Mouse (Mus musculus): Measurements from ENCODE around the gene H2afj. TPM values are rescaled to one million over a fixed set of nuclear protein-coding genes. Genes with fewer than 3 reads are reported as not detected.

The H2afj gene
- polyA plus RNA-seq, 1 experiment from 2014 or later, result 128 TPM

DNA sequence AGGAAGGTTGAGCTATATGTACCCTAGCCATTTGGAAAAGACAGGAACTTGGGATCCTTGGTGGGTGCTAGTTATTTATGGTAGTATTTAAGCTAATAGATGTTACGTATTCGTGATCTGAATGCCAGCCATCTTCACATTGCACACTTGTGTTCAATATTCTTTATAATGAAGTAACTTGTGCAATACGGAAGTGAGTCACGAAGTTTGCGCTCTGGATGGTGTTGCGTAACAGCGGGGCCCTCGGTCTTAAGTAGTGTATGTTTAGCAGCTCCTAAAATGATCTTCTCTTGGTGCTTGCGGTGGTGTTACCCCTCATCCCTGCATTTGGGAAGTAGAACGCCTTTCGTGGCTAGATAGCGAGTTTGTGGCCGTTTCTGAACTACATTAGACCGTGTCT, 1.0 kb downstream of the H2afj start:
- WGBS, result 46% methylated on average over 14 of the region's 14 CpGs
- H3K4me3 ChIP-seq (replicated peaks), result peak overlapping the region; percentile 88
- H3K36me3 ChIP-seq (replicated peaks), result peaks cover 23% of the 10 kb centered on the region
- peaks cover 26% of the 10 kb centered on the region for H3K4me1 ChIP-seq
- no peak overlapping the region for H3K27ac ChIP-seq
- H3K9ac ChIP-seq, result peak overlapping the region; percentile 77
- H3K27me3 ChIP-seq, result no peaks in the 10 kb centered on the region
- no peak for ATAC-seq (ENCODE audit: low FRiP score)
- H3K9me3 ChIP-seq, result no peaks in the 10 kb centered on the region
- peak overlapping the region; percentile 94 for H3K4me2 ChIP-seq

GRCm38 (mm10) chr6:136809673-136810072, 1.6 kb downstream of the H2afj start:
- Histone ChIP-seq H3K27me3 (no peaks in the 10 kb centered on the region), H3K36me3 (replicated peaks) (peaks cover 28% of the 10 kb centered on the region), H3K9me3 (no peaks in the 10 kb centered on the region), H3K27ac (no peak overlapping the region), H3K4me1 (peaks cover 26% of the 10 kb centered on the region), H3K4me3 (replicated peaks) (no peak overlapping the region), H3K4me2 (peak overlapping the region; percentile 94), H3K9ac (no peak overlapping the region)
- ATAC-seq (ENCODE audit: low FRiP score), result no peak
- whole genome bisulfite sequencing, result 83% methylated on average over 13 of the region's 13 CpGs

- Histone ChIP-seq H3K4me3 (replicated peaks) (no peak overlapping the region), H3K27ac (no peak overlapping the region), H3K9ac (no peak overlapping the region), H3K4me1 (peaks cover 21% of the 10 kb centered on the region), H3K4me2 (no peak overlapping the region), H3K27me3 (no peaks in the 10 kb centered on the region), H3K36me3 (replicated peaks) (peaks cover 42% of the 10 kb centered on the region), H3K9me3 (no peaks in the 10 kb centered on the region)
- WGBS, result 88% methylated on average over 10 of the region's 10 CpGs
- no peak for ATAC-seq (ENCODE audit: low FRiP score)
These were observed 3.2 kb downstream of the H2afj start for GRCm38 (mm10) chr6:136811196-136811595.

DNA sequence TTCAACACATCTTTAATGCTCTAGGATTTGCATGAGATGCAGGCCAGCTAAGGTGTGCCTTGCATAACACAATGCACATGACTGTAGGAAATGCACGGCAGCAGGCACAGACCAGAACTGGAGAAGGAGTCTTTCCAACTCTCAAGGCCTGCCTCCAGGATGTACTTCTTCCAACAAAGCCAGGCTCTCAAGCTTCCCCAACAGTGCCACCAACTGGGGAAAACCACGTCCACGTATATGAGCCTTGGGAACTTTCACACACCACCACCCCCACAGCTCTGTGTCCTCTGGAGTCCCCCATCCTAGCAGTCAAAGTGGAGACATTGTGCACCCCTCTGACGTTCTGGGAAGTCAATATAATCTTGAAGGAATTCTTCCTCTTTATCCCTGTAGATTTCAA, 5.1 kb downstream of the H2afj start:
- H3K9ac ChIP-seq, result no peak overlapping the region
- 45% methylated on average over 4 of the region's 4 CpGs for whole genome bisulfite sequencing
- H3K4me1 ChIP-seq, result peaks cover 16% of the 10 kb centered on the region
- no peaks in the 10 kb centered on the region for H3K27me3 ChIP-seq
- no peak overlapping the region for H3K27ac ChIP-seq
- no peaks in the 10 kb centered on the region for H3K9me3 ChIP-seq
- no peak overlapping the region for H3K4me2 ChIP-seq
- peaks cover 60% of the 10 kb centered on the region for H3K36me3 ChIP-seq (replicated peaks)
- no peak overlapping the region for H3K4me3 ChIP-seq (replicated peaks)
- ATAC-seq (ENCODE audit: low FRiP score), result no peak

DNA sequence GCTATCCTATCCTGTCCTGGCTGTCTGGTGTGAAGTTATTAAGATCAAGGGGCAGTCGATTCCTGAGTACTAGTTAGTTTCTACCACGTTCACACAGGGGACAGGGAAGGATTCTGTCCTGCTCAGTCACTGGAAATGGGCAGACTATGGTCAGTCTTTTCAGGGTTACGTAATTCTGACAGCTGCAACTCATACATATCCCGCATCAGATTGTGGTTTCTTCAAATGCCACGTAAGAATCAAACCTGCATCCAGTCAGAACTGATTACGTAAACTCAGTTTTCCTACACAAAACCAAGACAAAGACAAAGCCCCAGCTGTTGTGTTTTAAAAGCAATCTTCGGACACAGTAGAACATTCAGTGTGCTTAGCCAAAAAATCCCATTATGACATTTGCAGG, 7.3 kb downstream of the H2afj start:
- H3K27me3 ChIP-seq, result no peaks in the 10 kb centered on the region
- H3K27ac ChIP-seq, result no peak overlapping the region
- no peaks in the 10 kb centered on the region for H3K4me1 ChIP-seq
- H3K36me3 ChIP-seq (replicated peaks), result peaks cover 82% of the 10 kb centered on the region
- H3K9me3 ChIP-seq, result no peaks in the 10 kb centered on the region
- ATAC-seq (ENCODE audit: low FRiP score), result no peak
- 96% methylated on average over 7 of the region's 7 CpGs for WGBS
- H3K9ac ChIP-seq, result no peak overlapping the region
- no peak overlapping the region for H3K4me2 ChIP-seq
- no peak overlapping the region for H3K4me3 ChIP-seq (replicated peaks)

DNA sequence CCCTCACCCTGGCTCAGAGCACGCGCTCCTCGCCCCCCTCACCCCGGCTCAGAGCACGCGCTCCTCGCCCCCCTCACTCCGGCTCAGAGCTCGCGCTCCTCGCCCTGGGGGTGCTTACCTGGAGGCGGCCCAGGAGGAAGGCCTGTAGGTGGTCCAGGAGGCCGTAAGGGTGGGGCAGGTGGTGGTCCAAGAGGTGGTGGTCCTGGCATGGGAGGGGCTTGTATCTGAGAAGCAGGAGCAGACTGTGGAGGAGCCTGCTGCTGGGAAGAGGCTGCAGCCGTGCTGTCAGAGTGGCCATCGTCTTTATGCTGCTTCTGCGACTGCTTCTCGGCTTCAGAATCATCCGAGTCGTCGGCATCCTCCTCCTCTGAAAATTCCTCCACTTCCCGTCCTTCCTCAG, 8.8 kb downstream of the H2afj start:
- WGBS, result 95% methylated on average over 21 of the region's 21 CpGs
- no peaks in the 10 kb centered on the region for H3K9me3 ChIP-seq
- peaks cover 95% of the 10 kb centered on the region for H3K36me3 ChIP-seq (replicated peaks)
- ATAC-seq (ENCODE audit: low FRiP score), result no peak
- H3K27ac ChIP-seq, result no peak overlapping the region
- H3K27me3 ChIP-seq, result no peaks in the 10 kb centered on the region
- no peak overlapping the region for H3K4me3 ChIP-seq (replicated peaks)
- H3K4me1 ChIP-seq, result no peaks in the 10 kb centered on the region
- no peak overlapping the region for H3K9ac ChIP-seq
- H3K4me2 ChIP-seq, result no peak overlapping the region

DNA sequence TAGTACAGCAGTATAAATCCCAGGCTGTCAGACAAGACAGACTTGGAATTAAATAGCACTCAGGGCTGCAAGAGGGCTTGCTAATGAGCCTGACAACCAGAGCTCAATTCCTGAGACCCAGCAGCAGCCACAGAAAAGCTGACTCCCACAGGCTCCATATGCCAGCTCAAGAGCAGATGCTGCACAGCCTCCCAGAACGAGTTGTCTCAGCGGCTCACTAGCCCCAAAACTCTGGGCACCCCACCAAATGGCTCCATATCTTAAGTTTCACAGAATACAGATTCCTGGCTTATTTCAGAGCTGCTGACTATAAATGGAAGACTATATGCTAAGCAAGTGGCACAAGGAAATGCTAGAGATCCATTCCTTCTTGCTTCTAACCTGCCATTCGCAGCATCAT, 9.5 kb downstream of the H2afj start:
- Histone ChIP-seq H3K27ac (no peak overlapping the region), H3K4me3 (replicated peaks) (no peak overlapping the region), H3K9ac (no peak overlapping the region), H3K9me3 (no peaks in the 10 kb centered on the region), H3K4me2 (no peak overlapping the region), H3K4me1 (no peaks in the 10 kb centered on the region), H3K36me3 (replicated peaks) (peaks cover 95% of the 10 kb centered on the region), H3K27me3 (no peaks in the 10 kb centered on the region)
- WGBS, result 94% methylated on average over 3 of the region's 3 CpGs
- no peak for ATAC-seq (ENCODE audit: low FRiP score)

- Histone ChIP-seq H3K27me3 (no peaks in the 10 kb centered on the region), H3K4me3 (replicated peaks) (no peak overlapping the region), H3K27ac (no peak overlapping the region), H3K9me3 (no peaks in the 10 kb centered on the region), H3K4me1 (no peaks in the 10 kb centered on the region), H3K36me3 (replicated peaks) (peaks cover 91% of the 10 kb centered on the region), H3K9ac (no peak overlapping the region), H3K4me2 (no peak overlapping the region)
- 96% methylated on average over 21 of the region's 21 CpGs for WGBS
- ATAC-seq (ENCODE audit: low FRiP score), result no peak
These were observed 12.3 kb downstream of the H2afj start for GRCm38 (mm10) chr6:136820381-136820780.

DNA sequence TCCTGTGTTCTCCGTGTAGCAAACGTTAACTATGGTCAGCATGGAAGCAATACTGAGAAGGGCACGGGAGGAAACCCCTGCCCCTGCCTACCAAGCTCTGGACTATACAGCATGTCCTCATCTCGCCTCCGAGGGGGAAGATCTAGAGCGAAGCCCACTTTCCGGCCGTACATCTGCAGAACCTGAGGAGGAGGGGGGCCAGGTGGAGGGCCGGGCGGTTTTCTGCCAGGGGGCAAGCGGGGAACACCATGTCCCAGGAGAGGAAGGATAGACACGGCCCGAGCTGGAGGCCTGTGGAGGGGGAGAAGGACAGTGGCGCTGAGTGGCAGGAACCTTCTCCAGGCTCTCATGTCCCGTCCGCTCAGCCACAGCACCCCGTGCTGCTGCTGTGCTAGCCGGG, 13.0 kb downstream of the H2afj start:
- Histone ChIP-seq H3K4me2 (no peak overlapping the region), H3K27me3 (no peaks in the 10 kb centered on the region), H3K27ac (no peak overlapping the region), H3K9ac (no peak overlapping the region), H3K4me3 (replicated peaks) (no peak overlapping the region), H3K4me1 (no peaks in the 10 kb centered on the region), H3K9me3 (no peaks in the 10 kb centered on the region), H3K36me3 (replicated peaks) (peaks cover 86% of the 10 kb centered on the region)
- ATAC-seq (ENCODE audit: low FRiP score), result no peak
- WGBS, result 92% methylated on average over 18 of the region's 18 CpGs

- Histone ChIP-seq H3K4me2 (no peak overlapping the region), H3K36me3 (replicated peaks) (peaks cover 48% of the 10 kb centered on the region), H3K27me3 (no peaks in the 10 kb centered on the region), H3K9me3 (no peaks in the 10 kb centered on the region), H3K9ac (no peak overlapping the region), H3K27ac (no peak overlapping the region), H3K4me3 (replicated peaks) (no peak overlapping the region), H3K4me1 (peaks cover 9% of the 10 kb centered on the region)
- WGBS, result 95% methylated on average over 8 of the region's 8 CpGs
- ATAC-seq (ENCODE audit: low FRiP score), result no peak
These were observed 16.9 kb downstream of the H2afj start for GRCm38 (mm10) chr6:136824987-136825386.

DNA sequence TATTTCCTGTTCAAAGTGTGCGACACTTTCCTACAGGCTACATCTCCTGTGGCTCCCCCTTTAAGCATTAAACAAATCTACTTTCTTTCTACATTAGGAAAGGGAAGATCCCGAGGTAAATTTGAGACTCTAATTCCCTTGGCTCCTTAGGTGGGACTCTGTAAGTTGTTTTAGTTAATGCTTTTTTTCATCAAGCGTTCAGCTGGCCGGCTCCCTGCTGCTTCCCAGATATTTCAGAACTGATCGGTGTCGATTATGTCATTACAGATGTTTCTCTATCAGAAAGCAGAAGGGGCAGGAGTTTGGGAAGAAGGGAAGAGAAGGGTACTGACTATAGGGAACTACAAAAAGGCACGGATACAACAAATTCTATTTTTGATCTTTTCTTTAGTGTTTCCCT, 19.1 kb downstream of the H2afj start:
- peak overlapping the region; percentile 96 for H3K9ac ChIP-seq
- ATAC-seq (ENCODE audit: low FRiP score), result no peak
- H3K4me3 ChIP-seq (replicated peaks), result peak overlapping the region; percentile 99
- H3K4me2 ChIP-seq, result peak overlapping the region; percentile 75
- H3K4me1 ChIP-seq, result peaks cover 9% of the 10 kb centered on the region
- H3K36me3 ChIP-seq (replicated peaks), result peaks cover 27% of the 10 kb centered on the region
- WGBS, result 18% methylated on average over 7 of the region's 7 CpGs
- H3K9me3 ChIP-seq, result no peaks in the 10 kb centered on the region
- H3K27me3 ChIP-seq, result peaks cover 12% of the 10 kb centered on the region; the same call in 1 of the 2 replicates
- no peak overlapping the region for H3K27ac ChIP-seq

- no peak; the same call in 1 of the 2 replicates for ATAC-seq (ENCODE audit: low FRiP score)
These were observed 19.5 kb downstream of the H2afj start, which contains the start of gene BC049715 for GRCm38 (mm10) chr6:136827516-136827880. BC049715 (plus strand) TSS chr6:136827626.

GRCm38 (mm10) chr6:136827881-136828561, 20.0 kb downstream of the H2afj start, which contains the start of gene Wbp11:
Wbp11 (minus strand) TSS chr6:136828233.
- Histone ChIP-seq H3K27me3 (peaks cover 12% of the 10 kb centered on the region; the same call in 1 of the 2 replicates), H3K36me3 (replicated peaks) (peaks cover 18% of the 10 kb centered on the region), H3K4me2 (peak within 1 kb of the TSS; percentile 75), H3K9me3 (no peaks in the 10 kb centered on the region), H3K4me1 (peaks cover 9% of the 10 kb centered on the region), H3K9ac (peak within 1 kb of the TSS; percentile 96), H3K27ac (peak within 1 kb of the TSS; percentile 81), H3K4me3 (replicated peaks) (peak within 1 kb of the TSS; percentile 99)
- ATAC-seq (ENCODE audit: low FRiP score), result peak; percentile 100
- WGBS, result under 1% methylated on average over 45 of the region's 45 CpGs

More at GRCm38 (mm10) chr6:136827516-136827880, 19.5 kb downstream of the H2afj start, which contains the start of gene BC049715:
- under 1% methylated on average over 34 of the region's 34 CpGs for WGBS
- H3K9me3 ChIP-seq, result no peaks in the 10 kb centered on the region
- peak within 1 kb of the TSS; percentile 96 for H3K9ac ChIP-seq
- peaks cover 9% of the 10 kb centered on the region for H3K4me1 ChIP-seq
- H3K36me3 ChIP-seq (replicated peaks), result peaks cover 23% of the 10 kb centered on the region
- peak within 1 kb of the TSS; percentile 75 for H3K4me2 ChIP-seq
- peaks cover 12% of the 10 kb centered on the region; the same call in 1 of the 2 replicates for H3K27me3 ChIP-seq
- H3K4me3 ChIP-seq (replicated peaks), result peak within 1 kb of the TSS; percentile 99
- peak within 1 kb of the TSS; percentile 81 for H3K27ac ChIP-seq
